Mouse (Mus musculus): ENCODE measurements around the gene Ints1.

DNA sequence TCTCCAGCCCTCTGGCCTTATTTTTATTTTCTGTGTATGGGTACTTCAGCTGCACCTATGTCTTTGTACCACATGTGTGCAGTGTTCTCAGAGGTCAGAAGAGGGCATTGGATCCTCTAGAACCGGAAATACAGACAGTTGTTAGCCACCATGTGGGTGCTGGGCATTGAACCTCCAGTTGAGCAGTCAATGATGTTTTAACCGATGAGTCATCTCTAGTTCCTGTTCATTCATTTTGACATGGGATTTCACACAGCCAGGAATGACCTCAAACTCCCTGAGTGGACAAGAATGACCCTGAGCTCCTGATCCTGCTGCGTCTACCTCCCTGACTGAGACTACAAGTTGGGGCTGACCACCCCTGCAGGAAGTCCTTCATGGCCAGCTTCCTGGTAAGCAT, 49.3 kb downstream of the Ints1 start:
- TF ChIP-seq POLR2A (IDR thresholded peaks at IDR 0.05; ENCODE audit: insufficient read length, low read depth) (no peak), TCF12 (IDR thresholded peaks at IDR 0.05; ENCODE audit: insufficient read depth, poor library complexity, severe bottlenecking) (no peak)
